In the genomic region with DNA sequence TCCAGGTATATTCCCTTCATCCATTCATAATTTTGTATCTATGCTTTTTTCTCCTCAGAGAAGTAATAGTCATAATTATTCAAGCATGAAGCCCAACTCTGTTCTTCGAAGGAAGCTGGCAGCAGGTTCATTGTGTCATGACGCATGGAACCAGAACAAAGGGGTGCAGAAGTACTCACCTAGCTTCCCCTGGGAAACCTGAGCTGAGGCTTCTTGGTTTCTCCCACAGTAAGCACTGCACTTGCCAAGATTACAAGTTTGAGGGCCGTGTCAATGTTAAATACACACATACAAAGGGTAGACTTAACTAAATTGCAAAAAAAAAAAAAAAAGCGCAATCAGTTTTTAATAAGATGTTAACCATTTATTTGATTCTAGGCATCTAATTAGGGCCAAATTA, we compare ENCODE assay signal across 16 mouse cellular contexts. TPM values are rescaled to one million over a fixed set of nuclear protein-coding genes. Genes with fewer than 3 reads are reported as not detected.
A peak's percentile ranks its signal among the peaks of the same experiment; 100 is the strongest.
DNase-seq lines count a peak whose midpoint lies in the region; ATAC-seq lines count a peak whose summit lies in the region.
"Had no signal": no experiment of that assay in that cellular context is flagged by ENCODE, and none has a peak within 500 bp of the region (broad histone marks: within the 10 kb centered on the region; RNA-seq: fewer than 3 reads in every experiment).

No protein-coding gene starts in this region.

- peaks cover 6% of the 10 kb centered on the region; the same call in 1 of the 2 replicates for H3K4me1 ChIP-seq in kidney, embryonic 14.5 days (ENCODE audit: control insufficient read depth, insufficient read depth, low read length)
- peaks cover 33% of the 10 kb centered on the region for H3K4me1 ChIP-seq in midbrain, embryonic 12.5 days
- H3K4me1 ChIP-seq: stomach, embryonic 15.5 days had no signal

- WGBS in kidney, embryonic 14.5 days: 50% methylated on average over 4 of the region's 4 CpGs
- WGBS in midbrain, embryonic 12.5 days: 37% methylated on average over 4 of the region's 4 CpGs

- no peak overlapping the region for H3K9ac ChIP-seq in kidney, embryonic 14.5 days (ENCODE audit: low read depth, low read length)
- H3K9ac ChIP-seq in midbrain, embryonic 12.5 days (replicated peaks): no peak overlapping the region
- H3K9ac ChIP-seq: heart, embryonic 15.5 days; limb, embryonic 15.5 days; stomach, embryonic 15.5 days had no signal

- no peaks in the 10 kb centered on the region for H3K36me3 ChIP-seq in kidney, embryonic 14.5 days (ENCODE audit: control insufficient read depth, insufficient read depth, low read length)
- H3K36me3 ChIP-seq in midbrain, embryonic 12.5 days: no peaks in the 10 kb centered on the region
- H3K36me3 ChIP-seq: heart, embryonic 15.5 days; limb, embryonic 15.5 days; stomach, embryonic 15.5 days had no signal

- no peak for ATAC-seq in kidney, embryonic 14.5 days (ENCODE audit: low FRiP score, low TSS enrichment)
- no peak for ATAC-seq in midbrain, embryonic 12.5 days (ENCODE audit: low FRiP score, low read depth)
- ATAC-seq in inflammation-experienced regulatory T-cells, adult 6 months: no peak

- H3K27me3 ChIP-seq in kidney, embryonic 14.5 days (ENCODE audit: control insufficient read depth, insufficient read depth, low read length): no peaks in the 10 kb centered on the region
- H3K27me3 ChIP-seq in midbrain, embryonic 12.5 days: no peaks in the 10 kb centered on the region
- H3K27me3 ChIP-seq: heart, embryonic 15.5 days; stomach, embryonic 15.5 days had no signal

- H3K4me3 ChIP-seq in kidney, embryonic 14.5 days (ENCODE audit: low read length): no peak overlapping the region
- no peak overlapping the region for H3K4me3 ChIP-seq in midbrain, embryonic 12.5 days
- H3K4me3 ChIP-seq: heart, adult 2 months; heart, embryonic 15.5 days; limb, embryonic 15.5 days; stomach, embryonic 15.5 days had no signal

- H3K9me3 ChIP-seq in kidney, embryonic 14.5 days (ENCODE audit: control insufficient read depth, low read length): no peaks in the 10 kb centered on the region
- no peaks in the 10 kb centered on the region for H3K9me3 ChIP-seq in midbrain, embryonic 12.5 days
- H3K9me3 ChIP-seq: heart, embryonic 15.5 days; limb, embryonic 15.5 days; stomach, embryonic 15.5 days had no signal

- 0 out of 2 replicates have a peak overlapping the region, but pooled peaks have one; percentile 6 for H3K4me2 ChIP-seq in kidney, embryonic 14.5 days (replicated peaks; ENCODE audit: low read depth, low read length)
- H3K4me2 ChIP-seq in midbrain, embryonic 12.5 days (replicated peaks): peak overlapping the region; percentile 76
- H3K4me2 ChIP-seq: heart, embryonic 15.5 days; limb, embryonic 15.5 days; stomach, embryonic 15.5 days had no signal

- H3K27ac ChIP-seq in kidney, embryonic 14.5 days (ENCODE audit: low read depth, low read length): no peak overlapping the region
- H3K27ac ChIP-seq in midbrain, embryonic 12.5 days (replicated peaks): peak overlapping the region; percentile 54
- H3K27ac ChIP-seq: heart, adult 2 months; heart, embryonic 15.5 days; limb, embryonic 15.5 days; stomach, embryonic 15.5 days had no signal

- no peak for DNase-seq in kidney, postnatal 25 days
- DNase-seq in retina, postnatal 1 day: peak; percentile 24
- no peak for DNase-seq in retina, embryonic 14.5 days (ENCODE audit: low spot score)
- no peak for DNase-seq in ovary, postnatal 14 days (ENCODE audit: low spot score)
- DNase-seq: adrenal gland, postnatal 36 days; cerebellum, adult 9-10 months; gastrocnemius, postnatal 10 days; heart, adult 2 months; kidney, adult 11 months; right cerebral cortex, postnatal 14 days had no signal

RNA-seq across cellular contexts. Expression of a gene that starts 3.0 kb away (rescaled TPM):
- 11.2 and 20.4 TPM in 2 replicates for polyA plus RNA-seq in kidney, embryonic 14.5 days (2014; fragmentation: Nextera tagmentation; extraction: Ambion mirVana)
- 34.0 and 34.4 TPM in 2 replicates for polyA plus RNA-seq in midbrain, embryonic 12.5 days (2016; fragmentation: Nextera tagmentation; extraction: Ambion mirVana)
- under 1 TPM in 2 of 3 experiments, not detected in 1; 0.11 to 0.19 TPM for polyA plus RNA-seq in inflammation-experienced regulatory T-cells, adult 6 months (2017; shearing (Covaris generic))

RNA-seq across cellular contexts. Expression of a gene that starts 33.0 kb away (rescaled TPM):
- polyA plus RNA-seq in kidney, embryonic 14.5 days (2014; fragmentation: Nextera tagmentation; extraction: Ambion mirVana): 5.1 and 5.7 TPM in 2 replicates
- 3.6 and 3.8 TPM in 2 replicates for polyA plus RNA-seq in midbrain, embryonic 12.5 days (2016; fragmentation: Nextera tagmentation; extraction: Ambion mirVana)
- 10 to 100 TPM in 2 of 3 experiments, 1 to 10 TPM in 1; 9.3 to 12.4 (median 11.0) TPM for polyA plus RNA-seq in inflammation-experienced regulatory T-cells, adult 6 months (2017; shearing (Covaris generic))

Comparison
In these comparisons a context has a peak if more than half of its experiments do, and no peak if none do; other contexts are left out.
1. RNA of a gene that starts 3.0 kb away (polyA plus RNA-seq): 34.0 to 34.4 TPM in midbrain, embryonic 12.5 days and 11.2 to 20.4 TPM in kidney, embryonic 14.5 days; 0.11 to 0.19 TPM in inflammation-experienced regulatory T-cells, adult 6 months; every median in the first group is over 10 times any median in the second.